Mouse (Mus musculus): ENCODE measurements around the gene Tctex1d4.

Gene Tctex1d4

DNA sequence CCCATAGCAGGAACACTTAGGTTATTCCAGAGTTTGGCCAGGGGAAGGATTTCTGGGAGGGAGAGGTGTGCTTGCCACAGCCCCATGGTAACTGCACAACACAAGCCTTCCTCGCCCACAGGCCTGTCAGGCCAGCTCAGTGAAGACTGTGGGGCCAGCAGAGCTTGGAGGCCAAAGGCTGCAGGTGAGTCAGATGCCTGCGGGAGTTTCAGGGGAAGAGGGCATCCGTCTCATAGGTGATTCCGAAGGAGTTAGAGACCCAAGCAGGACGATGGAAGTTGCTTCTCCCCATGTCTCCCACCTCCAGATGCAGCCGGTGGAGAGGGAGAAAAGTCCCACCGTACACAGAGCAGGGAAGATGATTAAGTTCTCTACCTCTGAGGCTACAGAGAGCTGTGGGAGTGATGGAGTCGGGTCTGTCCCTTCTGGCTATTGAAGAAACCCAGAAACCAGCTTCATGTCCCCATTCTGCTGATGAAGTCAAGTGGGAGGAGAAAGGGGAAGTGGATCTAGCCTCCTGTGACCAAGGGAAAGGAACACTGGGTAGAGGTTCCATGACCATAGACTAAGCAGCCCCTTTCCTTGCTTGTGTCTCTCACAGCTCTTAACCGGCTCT, at the start of gene Tctex1d4:
Tctex1d4 (plus strand) TSS at position 120 of the 616 bp plus-strand sequence.
- DNase-seq, result no peak

DNA sequence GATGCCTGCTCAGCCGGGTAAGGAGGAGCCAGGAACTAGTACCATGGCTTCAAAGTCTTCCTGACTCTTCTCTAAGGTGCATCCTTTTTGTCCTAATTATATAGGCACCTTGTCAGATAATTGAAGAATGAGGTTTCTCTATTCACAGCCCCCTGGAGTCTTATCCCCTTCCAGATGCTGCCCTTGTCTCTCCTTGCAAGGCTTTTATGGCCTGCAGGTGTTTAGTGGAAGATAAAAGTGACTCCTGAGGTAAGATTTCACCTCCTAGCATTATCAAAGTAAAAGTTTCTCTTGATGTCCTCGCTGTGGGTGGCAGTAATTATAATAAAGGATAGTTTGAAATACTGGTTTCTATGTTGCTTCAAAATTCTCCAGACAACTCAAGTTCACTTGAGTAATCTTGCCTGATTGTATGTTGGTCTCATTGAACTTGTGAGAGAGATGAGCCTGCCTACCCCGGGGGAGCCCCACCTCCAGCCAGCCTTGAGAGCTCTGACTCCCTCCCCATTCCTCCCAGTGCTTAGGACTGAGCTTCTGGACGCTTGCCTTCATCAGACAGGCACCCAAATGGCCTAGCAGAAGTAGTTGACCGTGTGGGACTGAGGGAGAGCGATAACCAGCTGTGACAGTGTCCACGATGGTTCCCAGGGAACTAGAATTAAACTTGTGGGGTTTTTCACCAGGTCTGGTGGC, 38.5 kb upstream of the Tctex1d4 start:
- no peak for DNase-seq

GRCm38 (mm10) chr4:117090586-117090985, 36.0 kb upstream of the Tctex1d4 start:
- no peak for DNase-seq

DNA sequence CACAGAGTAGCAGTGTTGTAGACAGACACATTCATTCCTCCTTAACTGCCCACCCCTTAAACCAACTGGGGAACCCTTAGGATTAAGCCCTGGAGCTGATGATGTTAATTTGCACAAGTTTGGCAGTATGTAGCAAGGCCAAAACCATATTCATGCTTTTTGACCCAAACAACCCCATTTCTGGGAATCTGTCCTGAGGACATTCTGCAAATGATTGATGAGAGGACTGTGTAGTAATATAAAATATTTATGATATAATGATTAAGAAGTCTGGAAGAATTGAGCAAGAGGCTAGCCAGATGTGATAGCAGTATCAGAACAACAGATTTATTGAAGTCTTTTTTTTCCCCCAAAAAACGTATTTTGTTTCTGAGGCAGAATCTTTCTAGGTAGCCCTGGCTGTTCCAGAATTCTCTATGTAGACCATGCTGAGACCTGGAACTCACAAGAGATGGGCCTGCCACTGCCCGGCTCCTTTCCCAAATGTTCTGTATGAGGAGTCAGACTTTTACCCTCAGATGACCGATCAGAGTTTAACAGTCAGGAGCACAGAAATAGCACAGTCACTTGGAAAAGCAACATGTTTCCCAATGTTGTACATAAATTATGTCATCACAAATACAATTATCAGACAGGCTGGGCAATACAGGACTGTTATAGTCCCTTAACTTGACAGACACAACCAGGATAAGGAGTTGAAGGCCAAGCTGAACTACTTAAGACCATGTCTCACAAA, 31.8 kb upstream of the Tctex1d4 start:
- DNase-seq, result no peak

- peak; percentile 20 to 39 for DNase-seq
Observed at GRCm38 (mm10) chr4:117095551-117096452, 30.8 kb upstream of the Tctex1d4 start, which contains the start of gene Ptch2. Gene Ptch2 (plus strand): TSS chr4:117096075.

GRCm38 (mm10) chr4:117096666-117097065, 29.9 kb upstream of the Tctex1d4 start:
- no peak for DNase-seq

DNA sequence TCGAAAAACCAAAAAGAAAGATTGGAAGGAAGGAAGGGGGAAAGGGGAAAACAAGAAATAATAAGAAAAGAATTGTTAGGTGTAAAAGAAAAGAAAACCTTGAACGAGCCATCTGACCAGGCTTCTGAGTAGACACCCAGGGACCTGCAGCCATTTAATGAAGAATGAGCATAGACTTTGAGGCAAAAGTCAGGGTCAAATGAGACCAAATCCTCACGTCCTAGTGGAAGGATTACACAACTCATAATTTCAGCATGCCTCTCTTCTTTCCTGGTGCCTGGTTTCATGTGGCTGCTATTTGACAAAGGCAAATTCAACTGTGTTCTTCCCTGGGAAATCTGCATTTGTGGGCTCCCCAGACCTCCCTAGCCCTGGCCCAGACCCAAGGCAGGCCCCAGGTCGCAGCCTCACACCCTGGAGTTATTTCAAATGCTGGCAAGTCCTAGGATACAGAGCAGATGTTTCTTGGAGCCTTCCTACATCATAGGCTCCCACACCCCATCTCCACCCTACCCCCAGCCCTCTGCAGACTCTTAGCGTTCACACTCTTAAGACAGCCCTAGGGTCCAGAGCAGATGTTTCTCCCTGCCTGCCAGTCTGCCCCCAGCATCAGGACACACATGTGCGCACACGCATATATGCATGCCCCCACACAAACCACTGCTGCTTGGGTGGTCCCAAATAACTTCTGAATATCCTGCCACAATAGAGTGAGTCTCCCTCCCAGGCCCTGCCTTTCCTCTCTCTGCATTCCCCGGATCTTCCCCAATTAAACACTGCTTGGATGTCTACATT, 28.4 kb upstream of the Tctex1d4 start:
- DNase-seq, result no peak

DNA sequence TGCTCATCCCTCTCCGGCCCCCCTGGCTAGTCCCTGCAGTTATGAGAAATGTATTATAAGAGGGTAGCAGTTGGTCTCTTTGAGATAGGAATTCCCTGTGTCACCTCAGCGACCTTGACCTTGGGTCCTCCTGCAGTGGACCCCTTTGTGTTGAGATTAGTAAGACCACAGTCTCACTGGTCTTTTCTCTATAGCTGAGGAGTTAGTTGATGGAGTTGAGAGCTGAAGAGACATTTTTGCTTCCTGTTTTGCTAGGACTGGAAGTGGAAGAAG, 27.9 kb upstream of the Tctex1d4 start:
- DNase-seq, result no peak

- no peak for DNase-seq
Observed at GRCm38 (mm10) chr4:117100036-117100435, 26.6 kb upstream of the Tctex1d4 start.

- DNase-seq, result no peak
Observed at GRCm38 (mm10) chr4:117101218-117101617, 25.4 kb upstream of the Tctex1d4 start.

- DNase-seq, result no peak
Observed at GRCm38 (mm10) chr4:117104672-117105071, 21.9 kb upstream of the Tctex1d4 start.

DNA sequence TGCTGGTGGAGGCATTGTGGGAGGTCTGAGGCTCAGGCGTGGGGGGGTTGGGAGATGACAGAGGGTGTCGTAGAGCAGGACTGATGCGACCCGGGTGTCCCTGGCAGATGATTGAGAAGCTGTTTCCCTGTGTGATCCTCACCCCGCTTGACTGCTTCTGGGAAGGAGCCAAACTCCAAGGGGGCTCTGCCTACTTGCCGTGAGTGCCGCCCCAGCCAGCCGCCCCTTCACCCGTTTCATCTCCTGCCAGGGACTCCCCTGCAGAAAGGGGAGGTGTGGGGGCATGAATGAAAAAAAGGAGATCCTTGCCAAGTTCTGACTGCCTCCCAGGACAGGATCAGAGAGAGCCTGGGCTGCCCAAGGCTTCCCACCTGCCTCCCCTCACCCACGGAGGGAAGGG, 21.5 kb upstream of the Tctex1d4 start:
- DNase-seq, result no peak

DNA sequence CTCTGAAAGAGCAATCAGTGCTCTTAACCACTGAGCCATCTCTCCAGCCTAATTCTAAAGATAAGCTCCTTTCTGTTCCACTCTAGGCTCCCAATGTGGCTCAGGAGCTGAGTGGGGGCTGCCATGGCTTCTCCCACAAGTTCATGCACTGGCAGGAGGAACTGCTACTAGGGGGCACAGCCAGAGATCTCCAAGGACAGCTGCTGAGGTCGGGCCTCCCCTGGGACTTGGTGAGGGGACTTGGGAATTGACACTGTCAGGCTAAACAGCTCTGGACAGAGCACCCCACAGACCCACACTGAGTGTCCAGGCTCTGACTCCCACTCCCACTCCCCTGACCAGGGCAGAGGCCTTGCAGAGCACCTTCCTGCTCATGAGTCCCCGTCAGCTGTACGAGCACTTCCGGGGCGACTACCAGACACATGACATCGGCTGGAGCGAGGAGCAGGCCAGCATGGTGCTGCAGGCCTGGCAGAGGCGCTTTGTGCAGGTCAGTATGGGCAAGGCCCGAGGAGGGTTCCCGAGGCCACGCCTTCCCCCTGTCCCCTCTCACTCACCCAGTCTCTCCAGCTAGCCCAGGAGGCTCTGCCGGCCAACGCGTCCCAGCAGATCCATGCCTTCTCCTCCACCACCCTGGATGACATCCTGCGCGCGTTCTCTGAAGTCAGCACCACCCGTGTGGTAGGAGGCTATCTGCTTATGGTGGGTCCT, 18.6 kb upstream of the Tctex1d4 start:
- no peak for DNase-seq

DNA sequence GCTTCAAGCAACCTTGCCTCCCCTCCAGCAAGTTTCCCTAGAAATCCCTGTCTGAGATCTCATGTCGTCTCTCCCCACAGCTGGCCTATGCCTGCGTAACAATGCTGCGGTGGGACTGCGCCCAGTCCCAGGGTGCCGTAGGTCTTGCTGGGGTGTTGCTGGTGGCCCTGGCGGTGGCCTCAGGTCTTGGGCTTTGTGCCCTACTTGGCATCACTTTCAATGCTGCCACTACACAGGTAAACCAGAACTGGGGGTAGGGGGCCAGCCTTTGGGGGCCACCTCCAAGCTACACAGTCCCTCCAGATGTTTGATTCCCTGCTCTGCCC, 18.1 kb upstream of the Tctex1d4 start:
- no peak for DNase-seq

DNA sequence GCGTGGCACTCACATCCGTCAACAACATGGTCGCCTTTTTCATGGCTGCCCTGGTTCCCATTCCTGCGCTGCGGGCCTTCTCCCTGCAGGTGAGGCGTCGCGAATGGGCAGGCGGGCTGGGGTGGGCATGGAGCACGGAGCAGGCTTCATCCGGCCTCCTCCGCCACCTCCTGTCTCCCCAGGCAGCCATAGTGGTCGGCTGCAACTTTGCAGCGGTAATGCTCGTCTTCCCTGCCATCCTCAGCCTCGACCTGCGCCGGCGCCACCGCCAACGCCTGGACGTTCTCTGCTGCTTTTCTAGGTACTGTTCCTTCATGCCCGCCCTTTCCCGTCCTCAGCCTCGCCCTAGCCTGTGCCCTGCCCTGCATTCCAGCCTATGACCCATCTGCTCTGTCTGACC, 17.3 kb upstream of the Tctex1d4 start:
- DNase-seq, result no peak

DNA sequence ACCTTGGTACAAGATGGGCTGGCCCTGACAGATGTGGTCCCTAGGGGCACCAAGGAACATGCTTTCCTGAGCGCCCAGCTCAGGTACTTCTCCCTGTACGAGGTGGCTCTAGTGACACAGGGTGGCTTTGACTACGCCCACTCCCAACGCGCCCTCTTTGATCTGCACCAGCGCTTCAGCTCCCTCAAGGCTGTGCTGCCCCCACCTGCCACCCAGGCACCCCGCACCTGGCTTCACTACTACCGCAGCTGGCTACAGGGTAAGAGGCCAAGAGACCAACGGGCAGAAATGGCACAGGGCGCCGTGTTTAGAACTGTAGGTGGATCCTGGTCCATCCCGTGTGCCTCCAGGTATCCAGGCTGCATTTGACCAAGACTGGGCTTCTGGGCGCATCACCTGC, 16.3 kb upstream of the Tctex1d4 start:
- no peak for DNase-seq

DNA sequence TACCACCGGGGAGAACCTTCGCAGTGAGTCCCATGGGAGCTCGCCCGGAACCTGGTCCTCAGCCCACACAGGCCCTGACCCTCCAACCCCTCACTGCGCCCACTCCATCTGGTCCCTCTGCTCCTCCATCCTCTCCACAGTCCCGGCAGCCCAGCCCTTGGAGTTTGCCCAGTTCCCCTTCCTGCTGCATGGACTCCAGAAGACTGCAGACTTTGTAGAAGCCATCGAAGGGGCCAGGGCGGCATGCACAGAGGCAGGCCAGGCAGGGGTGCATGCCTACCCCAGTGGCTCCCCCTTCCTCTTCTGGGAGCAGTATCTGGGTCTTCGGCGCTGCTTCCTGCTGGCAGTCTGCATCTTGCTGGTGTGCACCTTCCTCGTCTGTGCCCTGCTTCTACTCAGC, 15.6 kb upstream of the Tctex1d4 start:
- no peak for DNase-seq

DNA sequence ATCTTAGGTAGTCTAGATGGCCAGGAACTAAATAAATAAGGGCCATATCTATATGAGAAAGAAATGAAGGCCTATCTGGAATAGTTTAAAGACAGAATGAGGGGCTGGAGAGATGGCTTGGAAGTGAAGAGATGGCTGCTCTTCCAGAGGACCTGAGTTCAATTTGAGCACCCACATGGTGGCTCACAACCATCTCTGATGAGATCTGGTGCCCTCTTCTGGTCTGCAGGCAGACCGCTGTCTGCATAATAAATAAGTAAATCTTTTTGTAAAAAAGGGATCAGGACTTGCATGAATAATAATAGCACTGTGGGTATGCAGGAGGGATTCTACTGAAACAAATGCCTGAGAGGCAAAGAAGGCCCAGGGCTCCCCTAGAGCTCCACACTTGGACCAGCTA, 13.4 kb upstream of the Tctex1d4 start:
- no peak for DNase-seq

DNA sequence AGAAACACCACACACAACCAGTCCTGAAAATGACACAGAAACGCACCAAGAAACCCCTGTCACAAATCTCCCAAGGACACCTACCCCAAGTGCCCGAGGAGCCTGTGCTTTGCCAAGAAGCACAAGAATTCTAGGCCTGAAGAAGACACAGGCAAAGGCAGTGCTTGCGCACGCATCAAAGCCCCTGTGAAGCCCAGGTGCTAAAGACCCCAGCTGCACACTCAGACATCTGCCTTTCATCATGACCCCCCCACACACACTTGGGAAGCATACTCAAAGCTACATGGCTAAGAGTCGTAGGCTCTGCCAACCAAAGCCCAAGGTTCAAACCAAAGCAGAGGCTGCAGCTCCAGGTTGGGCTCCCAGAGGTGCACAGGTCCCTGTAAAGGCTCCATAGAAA, 11.0 kb upstream of the Tctex1d4 start:
- DNase-seq, result no peak

GRCm38 (mm10) chr4:117117931-117118330, 8.7 kb upstream of the Tctex1d4 start:
- no peak for DNase-seq

- DNase-seq, result no peak
Observed at GRCm38 (mm10) chr4:117119636-117120035, 7.0 kb upstream of the Tctex1d4 start.

DNA sequence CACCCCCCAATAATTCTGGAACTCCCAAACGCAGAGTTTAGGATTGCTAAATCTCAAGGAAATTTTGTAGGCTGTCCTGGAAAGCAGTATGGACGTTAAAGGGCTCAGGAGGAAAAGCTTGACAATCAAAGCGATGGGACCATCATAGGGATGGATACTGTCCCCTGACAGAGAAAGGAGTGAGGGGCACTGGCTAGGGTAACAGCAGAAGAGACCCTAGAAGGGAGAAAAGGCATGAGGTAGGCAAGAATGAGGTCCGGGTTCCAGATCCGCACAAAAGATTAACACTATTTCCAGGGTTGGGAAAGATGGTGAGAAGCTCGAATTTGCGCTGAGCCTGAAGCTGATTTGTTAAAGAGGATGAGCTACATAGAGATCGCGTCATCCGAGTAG, 6.5 kb upstream of the Tctex1d4 start:
- no peak for DNase-seq
